Mouse (Mus musculus): Measurements from ENCODE around the gene Casp6.

DNA sequence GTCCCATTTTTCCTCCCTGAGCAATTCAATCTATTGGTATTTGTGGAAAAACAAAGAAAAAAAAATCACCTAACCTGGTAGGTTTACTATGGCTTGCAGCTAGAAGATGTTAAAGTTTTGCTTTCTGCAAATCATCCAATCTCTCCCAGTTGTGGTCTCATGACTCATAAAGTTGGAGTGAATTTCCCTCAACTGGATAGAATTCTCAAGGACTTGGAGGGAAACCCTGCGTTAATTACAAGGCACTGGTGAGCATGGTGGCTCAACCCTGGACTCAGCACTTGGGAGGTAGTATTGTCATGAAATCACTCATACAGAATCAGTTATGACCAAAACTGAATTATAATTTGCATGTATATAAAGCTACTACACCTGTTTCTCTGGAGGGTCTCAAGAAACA is 40.1 kb downstream of the Casp6 start:
- TF ChIP-seq CTCF (IDR thresholded peaks at IDR 0.05; ENCODE audit: extremely low read depth, insufficient read depth, insufficient read length, insufficient replicate concordance): no peak
- no peak for TF ChIP-seq POLR2A (IDR thresholded peaks at IDR 0.05; ENCODE audit: low read depth, low read length)

Measured in spleen, adult 2 months (tissue).